Mouse (Mus musculus) spleen, adult 10 weeks (tissue): ENCODE data around the gene Epop. TPM values are rescaled to one million over a fixed set of nuclear protein-coding genes. Genes with fewer than 3 reads are reported as not detected.

ENCODE experiments used
- polyA plus RNA-seq: library from polyadenylated mRNA; stranded (reverse); fragments of 350-450 nt; fragmentation: Illumina TruSeq; extraction: RNeasy Lipid Tissue Mini Kit (QIAGEN cat#74804); gene quantifications from one replicate; pipeline ENCODE4 v1.2.3, GENCODE M21; 2015; ENCODE audit warnings: low replicate concordance; ENCODE audit not compliant: insufficient read depth

The Epop gene
- 1.9 TPM for polyA plus RNA-seq

GRCm38 (mm10) chr11:97629576-97629975, at the start of gene Epop:
Gene Epop (minus strand): TSS chr11:97629702.

GRCm38 (mm10) chr11:97662893-97663527, 33.5 kb upstream of the Epop start, which contains the start of gene Mllt6:
Gene Mllt6 (plus strand): TSS chr11:97663414.

Other genes with a start within 250 kb of the Epop start
- 14.1 TPM for gene Arhgap23, start 214.2 kb downstream of the Epop start, polyA plus RNA-seq
- gene 4933428G20Rik, start 129.4 kb downstream of the Epop start, polyA plus RNA-seq, result not detected
- 0.03 TPM for gene Srcin1, start 53.5 kb downstream of the Epop start, polyA plus RNA-seq
- 52.9 TPM for gene Mllt6, start 33.7 kb upstream of the Epop start, polyA plus RNA-seq
- 24.5 TPM for gene Cisd3, start 56.1 kb upstream of the Epop start, polyA plus RNA-seq
- 5.1 TPM for gene Pcgf2, start 70.8 kb upstream of the Epop start, polyA plus RNA-seq
- 107 TPM for gene Psmb3, start 73.7 kb upstream of the Epop start, polyA plus RNA-seq
- gene Pip4k2b, start 115.0 kb upstream of the Epop start, polyA plus RNA-seq, result 44.5 TPM
- gene Cwc25, start 136.9 kb upstream of the Epop start, polyA plus RNA-seq, result 19.0 TPM
- not detected for gene 1700001P01Rik, start 146.2 kb upstream of the Epop start, polyA plus RNA-seq
- 3,596 TPM for gene Rpl23, start 152.7 kb upstream of the Epop start, polyA plus RNA-seq
- gene Lasp1, start 169.3 kb upstream of the Epop start, polyA plus RNA-seq, result 75.7 TPM
- 6.1 TPM for gene B230217C12Rik, start 211.1 kb upstream of the Epop start, polyA plus RNA-seq